15 mouse cellular contexts compared by ENCODE assay signal in the genomic region with DNA sequence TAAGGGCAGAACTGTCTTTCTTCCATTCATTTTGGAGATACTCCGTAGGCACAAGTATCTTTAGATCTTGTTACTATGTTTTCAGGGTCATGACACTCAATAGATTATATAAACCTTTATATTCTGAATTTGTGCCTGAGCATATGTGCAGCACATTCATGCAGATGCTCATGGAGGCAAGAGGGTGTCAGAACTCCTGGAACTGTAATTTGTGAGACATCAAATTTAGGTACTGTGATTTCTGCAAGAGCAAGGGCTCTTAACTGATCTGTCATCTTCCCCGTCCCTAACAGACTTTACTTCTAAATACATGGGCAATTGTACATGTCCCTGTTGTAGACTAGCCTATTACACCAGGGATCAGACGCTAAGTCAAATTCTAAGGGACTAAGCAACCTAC.
"Had no signal": no experiment of that assay in that cellular context is flagged by ENCODE, and none has a peak within 500 bp of the region (broad histone marks: within the 10 kb centered on the region; RNA-seq: fewer than 3 reads in every experiment).

No protein-coding gene starts in this region.

- ATAC-seq: liver, postnatal 0 days; midbrain, embryonic 15.5 days had no signal

- H3K4me1 ChIP-seq: limb, embryonic 10.5 days; liver, embryonic 13.5 days; midbrain, embryonic 15.5 days; neural tube, embryonic 12.5 days; stomach, embryonic 15.5 days had no signal

- DNase-seq: kidney, postnatal 25 days; liver, embryonic 13.5 days; liver, postnatal 0 days; lung, postnatal 10 days; right cerebral cortex, postnatal 14 days; thymus, adult 2 months; thymus, postnatal 36 days had no signal

- H3K27ac ChIP-seq: left cerebral cortex, adult 2 months; limb, embryonic 10.5 days; liver, embryonic 13.5 days; macrophage; midbrain, embryonic 15.5 days; neural tube, embryonic 12.5 days; stomach, embryonic 15.5 days had no signal

- H3K4me3 ChIP-seq: left cerebral cortex, adult 2 months; limb, embryonic 10.5 days; liver, embryonic 13.5 days; megakaryocyte, embryonic 14.5 days; midbrain, embryonic 15.5 days; neural tube, embryonic 12.5 days; stomach, embryonic 15.5 days had no signal

- H3K9ac ChIP-seq: liver, embryonic 13.5 days; liver, postnatal 0 days; midbrain, embryonic 15.5 days; neural tube, embryonic 12.5 days; stomach, embryonic 15.5 days had no signal

- H3K9me3 ChIP-seq: limb, embryonic 10.5 days; liver, embryonic 13.5 days; megakaryocyte, embryonic 14.5 days; midbrain, embryonic 15.5 days; neural tube, embryonic 12.5 days; stomach, embryonic 15.5 days had no signal

- H3K27me3 ChIP-seq: liver, embryonic 13.5 days; megakaryocyte, embryonic 14.5 days; midbrain, embryonic 15.5 days; neural tube, embryonic 12.5 days; stomach, embryonic 15.5 days had no signal

- H3K4me2 ChIP-seq: liver, embryonic 13.5 days; midbrain, embryonic 11.5 days; midbrain, embryonic 15.5 days; neural tube, embryonic 12.5 days; stomach, embryonic 15.5 days had no signal
